Mouse (Mus musculus) CH12.LX (cell line): ENCODE data around the gene Mllt3.

Experiments used
- CTCF ChIP-seq, 2 experiments: IDR thresholded peaks in 1 of 2; conservative IDR thresholded peaks in 1 of 2; 2 replicates each; pipeline ENCODE4 v1.5.1; 2011 to 2012; ENCODE audit warnings: low read depth in 2 of 2, low read length in 2 of 2, improper control_type of control experiment in 1 of 2, inconsistent platforms in 1 of 2, mild to moderate bottlenecking in 1 of 2, moderate library complexity in 1 of 2
- E2F4 ChIP-seq: IDR thresholded peaks from 2 replicates; pipeline ENCODE4 v1.6.1; 2011; ENCODE audit warnings: low read depth, low read length, improper control_type of control experiment; ENCODE audit not compliant: insufficient replicate concordance
- ELF1 ChIP-seq: IDR thresholded peaks from 2 replicates; pipeline ENCODE4 v1.6.1; 2014; ENCODE audit warnings: low read depth, mild to moderate bottlenecking, inconsistent platforms, low read length, improper control_type of control experiment
- MAX ChIP-seq: IDR thresholded peaks from 2 replicates; pipeline ENCODE4 v1.6.1; 2011; ENCODE audit warnings: low read length, improper control_type of control experiment
- NRF1 ChIP-seq: IDR thresholded peaks from 2 replicates; pipeline ENCODE4 v1.6.1; 2014; ENCODE audit warnings: low read depth, mild to moderate bottlenecking, inconsistent platforms, low read length, improper control_type of control experiment, moderate library complexity
- POLR2A ChIP-seq: IDR thresholded peaks from 2 replicates; pipeline ENCODE4 v1.6.1; 2011; ENCODE audit warnings: low read depth, mild to moderate bottlenecking, improper control_type of control experiment, low read length
- RCOR1 ChIP-seq: conservative IDR thresholded peaks from 2 replicates; pipeline ENCODE4 v1.6.1; 2012; ENCODE audit warnings: low read depth, mild to moderate bottlenecking, inconsistent platforms, low read length, improper control_type of control experiment
- SMC3 ChIP-seq: IDR thresholded peaks from 2 replicates; pipeline ENCODE4 v1.6.1; 2011; ENCODE audit warnings: low read depth, low read length, improper control_type of control experiment
- UBTF ChIP-seq: IDR thresholded peaks from 2 replicates; pipeline ENCODE4 v1.6.1; 2012; ENCODE audit warnings: low read depth, mild to moderate bottlenecking, inconsistent platforms, low read length, improper control_type of control experiment, moderate library complexity
- USF1 ChIP-seq: IDR thresholded peaks from 2 replicates; pipeline ENCODE4 v1.6.1; 2014; ENCODE audit warnings: low read depth, mild to moderate bottlenecking, inconsistent platforms, low read length, improper control_type of control experiment
- ZC3H11A ChIP-seq: IDR thresholded peaks from 2 replicates; pipeline ENCODE4 v1.6.1; 2012; ENCODE audit warnings: low read depth, mild to moderate bottlenecking, inconsistent platforms, low read length, improper control_type of control experiment

GRCm38 (mm10) chr4:88078983-88079382, 45.8 kb upstream of the Mllt3 start:
- no peak for TF ChIP-seq E2F4
- no peak for TF ChIP-seq CTCF (conservative IDR thresholded peaks at IDR 0.05 in 1 of 2, IDR thresholded peaks at IDR 0.05 in 1 of 2; ENCODE audit: low read depth in 2 of 2, low read length in 2 of 2)
- TF ChIP-seq ZC3H11A = no peak
- no peak for TF ChIP-seq NRF1
- 0 out of 2 replicates have a peak, but pooled peaks have one; percentile 4 for TF ChIP-seq USF1
- TF ChIP-seq UBTF = no peak
- TF ChIP-seq POLR2A = no peak
- no peak for TF ChIP-seq SMC3
- TF ChIP-seq RCOR1 = no peak
- no peak for TF ChIP-seq MAX
- TF ChIP-seq ELF1 = no peak
